Mouse (Mus musculus) ZHBTc4 (cell line): ENCODE measurements around the gene Gsta3.
"Not testable (repeated sequence)": the region's sequence is repeated elsewhere in the genome, so short reads cannot be mapped to it uniquely, and the experiment has no call there.

Experiments used
- DNase-seq: peaks from one replicate; pipeline ENCODE4 v3.0.0-alpha.2; 2011; ENCODE audit warnings: low read depth, low spot score

The Gsta3 gene

DNA sequence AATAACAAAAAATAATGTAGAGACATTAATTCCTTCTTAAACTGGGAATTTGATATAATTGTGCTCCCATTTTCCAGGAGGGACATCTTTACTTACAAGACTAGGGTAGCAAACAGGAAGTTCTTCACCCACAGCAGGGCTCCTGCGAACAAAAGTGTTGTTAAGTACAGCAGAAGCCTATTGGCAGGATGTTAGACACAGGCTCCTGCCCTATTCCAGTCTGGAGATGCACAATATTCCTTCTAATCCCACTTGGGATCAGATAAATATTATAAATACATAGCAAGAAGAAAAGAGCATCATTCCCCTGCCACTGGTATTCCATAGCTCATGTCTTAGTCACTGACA is 12.9 kb downstream of the Gsta3 start:
- DNase-seq = peak; percentile 63

GRCm38 (mm10) chr1:21253856-21254255 is 13.5 kb downstream of the Gsta3 start:
- DNase-seq = peak; percentile 89

DNA sequence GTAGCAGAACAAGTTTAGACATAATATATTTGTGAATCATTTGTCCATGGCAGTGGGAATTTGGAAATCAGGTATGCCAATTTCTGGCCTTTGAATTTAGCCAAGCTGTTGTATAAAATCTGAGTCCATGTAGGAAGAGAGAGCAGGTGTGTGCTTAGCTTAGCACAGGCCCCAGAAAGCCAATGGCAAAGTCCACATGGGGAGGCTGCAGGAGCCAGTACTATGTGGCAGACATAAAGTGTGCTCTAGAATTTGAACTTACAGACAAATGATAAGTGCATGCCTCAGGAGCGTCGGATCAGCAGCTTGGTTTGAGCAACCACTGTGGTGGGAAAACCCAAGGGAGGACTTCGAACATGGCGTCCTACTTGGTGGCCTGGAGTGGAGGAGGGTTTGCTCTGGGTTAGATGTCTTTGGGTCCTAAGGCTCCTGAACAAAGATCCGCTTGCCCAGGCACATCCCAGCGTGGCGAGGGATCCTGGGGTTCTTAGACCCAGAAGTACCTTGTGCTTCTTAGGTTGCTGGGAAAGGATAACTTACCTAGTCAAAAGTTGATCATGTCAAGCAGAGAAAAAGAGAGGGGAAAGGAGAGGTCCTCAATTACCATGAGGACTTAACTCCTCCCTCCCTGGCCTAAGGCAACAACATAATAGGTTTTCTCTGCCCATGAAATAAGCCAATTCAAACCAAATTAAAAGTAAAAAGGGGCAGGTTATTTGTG is 15.4 kb downstream of the Gsta3 start:
- DNase-seq = peak; percentile 85

GRCm38 (mm10) chr1:21256391-21256790 is 16.0 kb downstream of the Gsta3 start:
- DNase-seq = peak; percentile 96

- peak; percentile 70 for DNase-seq
These were observed 16.5 kb downstream of the Gsta3 start for GRCm38 (mm10) chr1:21256871-21257270.

DNA sequence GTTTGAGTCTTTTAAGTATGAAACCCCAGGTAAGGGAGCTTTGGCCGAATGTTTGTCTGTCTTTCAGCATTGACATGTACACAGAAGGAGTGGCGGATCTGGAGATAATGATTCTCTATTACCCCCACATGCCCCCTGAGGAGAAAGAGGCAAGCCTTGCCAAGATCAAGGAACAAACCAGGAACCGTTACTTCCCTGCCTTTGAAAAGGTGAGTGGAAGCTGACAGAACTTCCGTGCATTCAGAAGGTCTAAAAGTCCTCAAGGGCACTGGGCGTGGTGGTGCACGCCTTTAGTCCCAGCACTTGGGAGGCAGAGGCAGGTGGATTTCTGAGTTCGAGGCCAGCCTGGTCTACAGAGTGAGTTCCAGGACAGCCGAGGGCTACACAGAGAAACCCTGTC is 19.6 kb downstream of the Gsta3 start:
- peak; percentile 95 for DNase-seq

DNA sequence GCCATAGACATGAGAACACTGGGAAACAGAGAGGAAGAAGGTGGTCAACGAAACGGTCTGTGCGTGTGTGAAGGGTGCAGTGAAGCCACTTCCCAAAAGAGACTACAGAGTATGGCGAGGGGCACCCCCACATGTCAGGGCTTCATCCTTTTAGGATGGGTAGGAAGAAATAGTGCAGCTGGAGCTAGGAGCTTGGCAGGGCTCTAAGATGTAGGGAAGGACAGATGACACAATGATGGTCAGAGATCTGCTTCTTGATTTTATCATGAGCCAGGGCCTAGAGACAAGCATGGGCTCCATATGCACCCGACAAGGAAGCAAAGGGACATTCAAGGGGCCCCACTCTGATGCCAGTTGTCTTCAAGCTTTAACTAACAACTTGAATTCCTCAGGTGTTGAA is 22.0 kb downstream of the Gsta3 start:
- DNase-seq = no peak

DNA sequence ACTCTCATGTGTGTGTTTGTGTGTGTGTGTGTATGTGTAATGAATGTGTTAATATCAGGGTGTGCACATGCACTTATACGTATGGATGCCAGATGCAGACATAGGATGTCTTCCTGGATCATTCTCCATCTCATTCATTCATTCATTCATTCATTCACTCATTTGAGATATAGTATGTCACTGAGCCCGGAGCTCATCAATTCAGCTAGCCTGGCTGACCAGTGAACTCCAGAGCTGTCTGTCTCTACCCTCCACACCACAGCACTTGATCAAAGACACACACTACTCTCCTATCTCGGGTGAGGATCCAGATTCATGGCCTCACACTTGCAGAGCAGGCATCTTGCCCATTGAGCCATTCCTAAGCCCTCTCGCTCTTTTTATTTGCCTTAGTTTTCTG is 23.6 kb downstream of the Gsta3 start:
- DNase-seq = no peak

- DNase-seq = no peak
These were observed 24.4 kb downstream of the Gsta3 start for GRCm38 (mm10) chr1:21264747-21265146.

GRCm38 (mm10) chr1:21266766-21267165 is 26.4 kb downstream of the Gsta3 start:
- DNase-seq = peak; percentile 26

DNA sequence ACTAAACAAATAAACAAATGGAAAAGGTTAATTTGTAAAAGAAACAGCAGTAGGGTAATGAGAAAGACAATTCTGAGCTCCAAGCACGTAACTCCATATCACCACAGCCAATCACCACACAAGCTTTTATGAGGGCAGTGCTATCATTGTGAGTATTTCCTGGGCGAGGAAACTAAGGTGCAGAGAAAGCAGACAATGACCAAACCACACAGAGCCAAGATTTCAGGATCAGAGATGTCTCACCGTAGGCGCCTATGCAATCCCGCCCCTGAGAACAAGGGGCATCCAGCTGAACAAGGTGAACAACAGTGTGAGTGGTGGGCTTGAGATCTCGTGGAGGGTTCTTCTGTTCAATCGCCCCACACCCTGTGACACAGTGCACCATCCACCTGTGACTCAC is 27.1 kb downstream of the Gsta3 start:
- not testable (repeated sequence) for DNase-seq

GRCm38 (mm10) chr1:21271343-21272055 is 31.1 kb downstream of the Gsta3 start:
- peak; percentile 85 for DNase-seq

GRCm38 (mm10) chr1:21272056-21272431 is 31.7 kb downstream of the Gsta3 start:
- DNase-seq = peak; percentile 63

DNA sequence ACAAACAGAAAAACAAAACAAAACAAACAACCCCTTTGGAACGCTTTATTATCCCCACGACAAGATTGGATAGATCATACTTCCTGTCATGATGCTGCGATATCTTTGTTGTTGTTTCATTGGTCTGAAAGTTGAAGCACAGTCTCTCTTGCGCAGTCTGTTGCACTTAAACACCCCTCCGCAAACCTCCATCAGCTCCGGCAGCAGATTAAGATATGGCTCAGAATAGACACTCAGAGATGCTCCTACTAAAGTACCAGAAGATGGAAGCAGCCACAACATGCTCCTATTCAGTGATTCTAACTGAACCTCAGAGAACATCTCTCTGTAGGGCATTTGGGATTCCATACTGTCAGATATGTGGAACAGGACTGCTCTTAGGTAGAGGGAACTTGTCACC is 32.7 kb downstream of the Gsta3 start:
- DNase-seq = no peak

- DNase-seq = no peak
These were observed 34.1 kb downstream of the Gsta3 start for GRCm38 (mm10) chr1:21274437-21275040.

DNA sequence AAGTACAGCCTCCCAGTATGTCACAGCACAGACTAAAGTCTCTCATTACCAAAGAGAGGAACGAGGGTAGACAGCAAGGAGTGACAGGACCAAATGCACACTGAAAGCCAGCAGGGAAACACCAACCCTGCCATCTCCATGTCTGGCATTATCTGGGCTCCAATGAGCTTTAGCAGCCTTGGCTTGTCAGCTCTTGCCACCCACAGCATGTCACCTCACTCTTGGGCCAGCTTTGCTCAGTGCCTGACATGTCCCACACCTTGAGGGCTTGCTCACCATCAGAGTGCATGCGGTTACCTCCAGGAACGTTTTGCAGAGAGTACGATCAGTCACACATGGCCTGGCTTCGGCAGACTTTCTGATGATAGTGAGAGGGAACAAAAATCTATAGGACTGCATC is 35.0 kb downstream of the Gsta3 start:
- not testable (repeated sequence) for DNase-seq

DNA sequence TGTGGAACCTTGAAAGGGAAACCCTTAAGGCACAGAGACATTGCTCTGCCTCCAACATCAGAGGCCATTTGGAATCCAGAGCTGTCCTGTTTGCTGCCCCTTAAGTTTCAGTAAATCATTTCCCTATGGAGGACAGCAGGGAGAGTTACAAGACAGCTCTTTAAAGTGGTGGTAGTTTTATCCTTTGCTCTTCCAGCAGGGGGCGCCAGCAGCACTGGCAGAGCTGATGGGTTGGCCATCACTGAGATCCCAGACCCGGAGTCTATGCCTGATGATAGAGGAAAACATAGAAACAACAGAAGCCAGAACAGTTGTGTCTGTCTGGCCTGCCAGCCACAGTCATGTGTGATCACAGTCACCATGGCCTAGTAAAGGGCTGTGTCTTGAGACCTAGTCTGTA is 35.8 kb downstream of the Gsta3 start:
- not testable (repeated sequence) for DNase-seq

DNA sequence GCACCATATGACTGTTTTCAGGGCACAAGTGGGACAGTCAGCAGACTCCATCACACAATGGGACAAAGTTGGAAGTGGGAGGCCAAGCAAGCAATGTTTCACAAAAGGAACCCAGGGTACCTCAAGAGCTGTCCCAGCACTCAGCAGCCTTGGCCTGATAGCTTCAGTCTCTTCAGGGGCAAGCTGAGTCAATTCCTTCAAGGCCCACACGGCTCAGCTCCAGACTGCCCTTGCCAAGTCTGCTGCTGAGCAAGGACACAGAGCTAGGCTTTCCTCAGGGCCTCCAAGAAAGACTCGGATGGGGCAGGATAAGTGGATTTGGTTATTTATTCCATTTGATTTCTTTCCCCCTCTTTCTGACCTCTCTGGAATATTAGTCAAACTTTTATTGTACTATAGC is 39.9 kb downstream of the Gsta3 start:
- no peak for DNase-seq

DNA sequence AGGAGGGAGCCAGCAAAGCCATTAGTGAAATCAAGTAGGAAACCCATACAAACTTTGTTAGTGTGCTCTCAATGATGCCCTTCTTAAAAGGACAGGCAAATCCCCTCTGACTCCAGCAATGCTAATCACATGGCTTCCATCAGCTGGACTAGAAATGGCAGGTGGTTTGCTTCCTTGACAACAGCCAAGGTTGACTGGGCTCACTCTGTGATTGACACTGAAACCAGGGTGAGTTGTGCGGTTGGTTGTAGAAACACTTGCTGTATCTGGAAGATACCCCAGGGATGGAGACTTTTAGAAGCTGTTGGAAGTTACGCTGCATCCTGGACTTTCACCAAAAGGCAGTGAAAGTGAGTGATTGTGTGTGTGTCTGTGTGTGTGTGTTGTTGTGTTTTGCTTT is 44.3 kb downstream of the Gsta3 start:
- not testable (repeated sequence) for DNase-seq

- no peak for DNase-seq
These were observed 51.0 kb downstream of the Gsta3 start for GRCm38 (mm10) chr1:21291394-21291793.

GRCm38 (mm10) chr1:21292590-21292989 is 52.2 kb downstream of the Gsta3 start:
- DNase-seq = no peak

DNA sequence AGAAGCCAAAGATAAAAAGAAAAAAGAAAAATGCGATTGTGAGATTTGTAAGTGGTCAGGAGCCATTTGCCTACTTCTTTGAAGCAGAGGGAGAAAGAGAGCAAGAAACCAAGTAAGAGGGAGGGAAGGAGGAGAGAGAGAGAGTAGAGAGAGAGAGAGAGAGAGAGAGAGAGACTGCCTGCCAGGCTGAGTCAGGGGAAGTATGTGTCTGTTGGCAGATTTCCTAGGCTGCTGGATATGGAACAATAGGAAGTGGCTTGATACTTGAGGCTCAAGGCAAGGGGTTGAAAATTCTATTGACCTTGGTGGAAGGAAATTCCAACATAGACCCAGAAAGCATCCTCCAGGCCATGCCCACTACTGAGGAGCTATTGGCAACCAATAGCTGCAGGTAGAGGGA is 55.8 kb downstream of the Gsta3 start:
- DNase-seq = no peak

DNA sequence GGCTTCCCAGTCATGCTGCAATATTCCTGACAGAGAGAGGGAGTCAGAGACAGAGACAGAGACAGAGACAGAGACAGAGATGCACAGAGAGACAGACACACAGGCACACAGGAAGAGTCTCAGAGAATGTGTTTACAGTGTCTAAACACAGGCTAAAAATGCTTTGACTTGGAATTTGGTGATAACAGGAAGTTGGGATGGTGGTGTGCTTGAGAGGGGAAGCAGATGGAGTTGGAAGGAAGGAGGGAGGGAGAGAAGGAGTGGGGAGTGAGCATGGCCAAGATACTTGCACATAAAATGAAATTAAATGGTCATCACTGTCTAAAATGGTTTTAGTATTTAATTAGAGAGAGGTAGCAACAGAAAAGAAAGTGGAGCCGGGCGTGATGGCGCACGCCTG is 57.7 kb downstream of the Gsta3 start:
- no peak for DNase-seq
